Mouse (Mus musculus): Measurements from ENCODE around the gene Prm1. TPM values are rescaled to one million over a fixed set of nuclear protein-coding genes. Genes with fewer than 3 reads are reported as not detected.
"Not testable (repeated sequence)": the region's sequence is repeated elsewhere in the genome, so short reads cannot be mapped to it uniquely, and the experiment has no call there.

The Prm1 gene
- polyA plus RNA-seq, 1 experiment, result 4.6 TPM

- Histone ChIP-seq H3K4me1 (ENCODE audit: control insufficient read depth, insufficient read depth, low read length) (peaks cover 2% of the 10 kb centered on the region; the same call in 1 of the 2 replicates), H3K4me3 (replicated peaks; ENCODE audit: control insufficient read depth, low read depth, low read length) (no peak overlapping the region), H3K27ac (ENCODE audit: control insufficient read depth, insufficient read depth, low read depth, low read length, poor library complexity) (no peak overlapping the region)
- WGBS, result 80% methylated on average over 3 of the region's 3 CpGs
- TF ChIP-seq POLR2A (IDR thresholded peaks at IDR 0.05; ENCODE audit: borderline replicate concordance, control insufficient read depth, low read depth, low read length) (no peak), CTCF (IDR thresholded peaks at IDR 0.05; ENCODE audit: control insufficient read depth, insufficient read depth, low read length) (no peak)
Measured at GRCm38 (mm10) chr16:10819966-10820365, 14.3 kb upstream of the Prm1 start.

DNA sequence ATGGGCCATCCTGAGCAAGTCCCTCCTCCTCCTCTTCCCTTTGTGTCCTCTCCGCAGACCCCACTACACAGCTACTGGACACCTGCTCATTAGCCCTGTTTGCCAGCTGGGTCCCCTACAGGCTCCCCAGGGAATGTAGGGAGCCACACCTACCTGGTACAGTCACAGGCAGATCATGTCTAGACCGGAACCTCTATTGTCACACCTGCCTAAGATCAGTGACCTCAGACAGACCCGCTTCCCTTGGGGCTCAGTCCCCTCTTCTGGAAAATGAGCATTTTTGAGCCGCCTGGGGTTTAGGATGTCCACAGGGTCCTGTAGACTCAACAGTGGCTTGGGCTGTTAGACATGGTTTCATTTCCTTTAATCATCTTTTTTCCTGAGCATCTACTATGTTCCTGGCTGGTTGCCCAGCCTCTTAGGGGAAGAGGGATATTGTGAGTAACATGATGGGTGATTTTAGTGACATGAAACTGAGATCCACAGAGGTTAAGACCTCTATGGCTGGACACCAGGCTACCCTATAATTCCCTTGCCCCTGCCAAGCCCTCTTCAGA is 13.0 kb upstream of the Prm1 start:
- WGBS, result 58% methylated on average over 4 of the region's 4 CpGs
- no peak overlapping the region; the same call in none of the 2 replicates for H3K27ac ChIP-seq (ENCODE audit: control insufficient read depth, insufficient read depth, low read depth, low read length, poor library complexity)
- H3K4me1 ChIP-seq (ENCODE audit: control insufficient read depth, insufficient read depth, low read length), result peaks cover 3% of the 10 kb centered on the region; the same call in 1 of the 2 replicates
- no peak overlapping the region for H3K4me3 ChIP-seq (replicated peaks; ENCODE audit: control insufficient read depth, low read depth, low read length)
- TF ChIP-seq CTCF (IDR thresholded peaks at IDR 0.05; ENCODE audit: control insufficient read depth, insufficient read depth, low read length) (no peak), POLR2A (IDR thresholded peaks at IDR 0.05; ENCODE audit: borderline replicate concordance, control insufficient read depth, low read depth, low read length) (no peak)

GRCm38 (mm10) chr16:10814864-10815263 is 9.2 kb upstream of the Prm1 start:
- H3K4me3 ChIP-seq (replicated peaks; ENCODE audit: control insufficient read depth, low read depth, low read length), result no peak overlapping the region
- WGBS, result 35% methylated on average over 4 of the region's 4 CpGs
- H3K27ac ChIP-seq (ENCODE audit: control insufficient read depth, insufficient read depth, low read depth, low read length, poor library complexity), result no peak overlapping the region
- peaks cover 4% of the 10 kb centered on the region; the same call in 1 of the 2 replicates for H3K4me1 ChIP-seq (ENCODE audit: control insufficient read depth, insufficient read depth, low read length)
- no peak for TF ChIP-seq CTCF (IDR thresholded peaks at IDR 0.05; ENCODE audit: control insufficient read depth, insufficient read depth, low read length)
- no peak for TF ChIP-seq POLR2A (IDR thresholded peaks at IDR 0.05; ENCODE audit: borderline replicate concordance, control insufficient read depth, low read depth, low read length)

- no peak overlapping the region for H3K4me3 ChIP-seq (replicated peaks; ENCODE audit: control insufficient read depth, low read depth, low read length)
- WGBS, result 51% methylated on average over 4 of the region's 4 CpGs
- peaks cover 4% of the 10 kb centered on the region; the same call in 1 of the 2 replicates for H3K4me1 ChIP-seq (ENCODE audit: control insufficient read depth, insufficient read depth, low read length)
- H3K27ac ChIP-seq (ENCODE audit: control insufficient read depth, insufficient read depth, low read depth, low read length, poor library complexity), result no peak overlapping the region
- TF ChIP-seq POLR2A (IDR thresholded peaks at IDR 0.05; ENCODE audit: borderline replicate concordance, control insufficient read depth, low read depth, low read length) (no peak), CTCF (IDR thresholded peaks at IDR 0.05; ENCODE audit: control insufficient read depth, insufficient read depth, low read length) (no peak)
Measured at GRCm38 (mm10) chr16:10813726-10814125, 8.1 kb upstream of the Prm1 start.

DNA sequence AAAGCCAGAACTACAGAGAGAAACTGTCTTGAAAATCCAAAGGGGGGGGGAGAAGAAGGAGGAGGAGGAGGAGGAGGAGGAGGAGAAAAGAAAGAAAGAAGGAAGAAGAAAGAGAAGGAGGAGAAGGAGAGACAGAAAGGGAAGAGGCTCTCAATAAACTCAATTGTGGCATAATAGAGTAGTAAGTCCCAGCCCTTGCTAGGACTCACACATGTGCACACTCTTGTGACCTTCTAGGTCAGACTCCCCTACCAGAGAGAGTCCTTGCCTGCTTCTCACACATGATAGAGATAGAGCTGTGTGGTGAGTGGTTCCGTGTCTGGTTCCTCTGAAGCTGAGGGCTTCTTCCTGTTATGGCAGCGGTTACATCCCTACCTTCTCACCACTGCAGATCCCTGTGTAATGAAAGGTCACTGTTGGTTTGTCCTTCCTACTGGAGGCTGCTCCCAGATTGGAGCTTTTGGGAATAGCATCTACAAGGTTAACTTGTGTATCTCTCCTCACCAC is 7.3 kb upstream of the Prm1 start, which contains the start of gene Gm11172:
Gene Gm11172, plus strand, starts transcription at position 51 of the 507 bp plus-strand sequence.
- WGBS, result 29% methylated on average over 2 of the region's 2 CpGs
- H3K27ac ChIP-seq (ENCODE audit: control insufficient read depth, insufficient read depth, low read depth, low read length, poor library complexity), result no peak within 1 kb of the TSS
- TF ChIP-seq CTCF (IDR thresholded peaks at IDR 0.05; ENCODE audit: control insufficient read depth, insufficient read depth, low read length), result no peak
- H3K4me1 ChIP-seq (ENCODE audit: control insufficient read depth, insufficient read depth, low read length), result peaks cover 4% of the 10 kb centered on the region; the same call in 1 of the 2 replicates
- no peak within 1 kb of the TSS for H3K4me3 ChIP-seq (replicated peaks; ENCODE audit: control insufficient read depth, low read depth, low read length)

DNA sequence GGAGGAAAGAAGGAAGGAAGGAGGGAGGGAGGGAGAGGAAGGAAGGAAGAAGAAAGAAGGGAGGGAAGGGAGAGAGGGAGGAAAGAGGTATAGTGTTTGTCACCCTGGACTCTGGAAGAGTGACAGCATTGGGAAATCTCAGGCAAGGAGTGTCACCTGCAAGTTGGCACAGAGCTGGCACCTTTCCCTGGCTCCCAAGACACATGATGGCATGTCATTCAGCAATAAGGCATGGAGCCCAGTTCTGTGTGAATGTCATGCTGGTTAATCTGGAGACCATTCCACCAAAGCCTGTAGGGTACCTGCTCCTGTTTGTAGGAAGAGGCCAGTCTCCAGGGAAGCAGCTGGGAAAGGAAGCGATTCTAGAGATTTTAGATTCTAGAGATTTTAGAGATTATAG is 4.7 kb upstream of the Prm1 start:
- H3K4me3 ChIP-seq (replicated peaks; ENCODE audit: control insufficient read depth, low read depth, low read length), result no peak overlapping the region
- no peak overlapping the region for H3K27ac ChIP-seq (ENCODE audit: control insufficient read depth, insufficient read depth, low read depth, low read length, poor library complexity)
- WGBS, result 80% methylated on average over 1 of the region's 1 CpGs
- H3K4me1 ChIP-seq (ENCODE audit: control insufficient read depth, insufficient read depth, low read length), result peaks cover 7% of the 10 kb centered on the region; the same call in 1 of the 2 replicates
- TF ChIP-seq CTCF (IDR thresholded peaks at IDR 0.05; ENCODE audit: control insufficient read depth, insufficient read depth, low read length), result no peak
- no peak for TF ChIP-seq POLR2A (IDR thresholded peaks at IDR 0.05; ENCODE audit: borderline replicate concordance, control insufficient read depth, low read depth, low read length)

GRCm38 (mm10) chr16:10802420-10802819 is 3.2 kb downstream of the Prm1 start:
- H3K27ac ChIP-seq (ENCODE audit: control insufficient read depth, insufficient read depth, low read depth, low read length, poor library complexity); H3K4me3 ChIP-seq (replicated peaks; ENCODE audit: control insufficient read depth, low read depth, low read length); H3K4me1 ChIP-seq (ENCODE audit: control insufficient read depth, insufficient read depth, low read length): not testable (repeated sequence)
- 83% methylated on average over 3 of the region's 3 CpGs for WGBS

DNA sequence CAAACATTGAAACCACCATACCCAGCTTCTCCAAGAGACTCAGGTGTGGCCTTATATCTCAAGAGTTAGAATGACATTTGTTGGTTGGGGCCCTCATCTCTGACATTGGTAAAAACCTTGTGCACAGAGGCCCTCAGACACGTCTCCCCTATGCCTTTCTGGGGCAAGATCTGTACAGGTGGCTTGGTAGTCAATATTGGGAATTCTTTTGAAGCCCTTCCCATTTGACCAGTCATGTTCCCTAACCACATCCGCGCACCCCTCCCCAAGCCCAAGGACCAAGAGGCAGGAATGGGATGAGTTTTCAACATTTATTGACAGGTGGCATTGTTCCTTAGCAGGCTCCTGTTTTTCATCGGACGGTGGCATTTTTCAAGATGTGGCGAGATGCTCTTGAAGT is 9.6 kb downstream of the Prm1 start, which contains the start of gene Prm2:
Gene Prm2, minus strand, starts transcription at position 101 of the 400 bp plus-strand sequence.
- H3K4me3 ChIP-seq (replicated peaks; ENCODE audit: control insufficient read depth, low read depth, low read length), result no peak within 1 kb of the TSS

DNA sequence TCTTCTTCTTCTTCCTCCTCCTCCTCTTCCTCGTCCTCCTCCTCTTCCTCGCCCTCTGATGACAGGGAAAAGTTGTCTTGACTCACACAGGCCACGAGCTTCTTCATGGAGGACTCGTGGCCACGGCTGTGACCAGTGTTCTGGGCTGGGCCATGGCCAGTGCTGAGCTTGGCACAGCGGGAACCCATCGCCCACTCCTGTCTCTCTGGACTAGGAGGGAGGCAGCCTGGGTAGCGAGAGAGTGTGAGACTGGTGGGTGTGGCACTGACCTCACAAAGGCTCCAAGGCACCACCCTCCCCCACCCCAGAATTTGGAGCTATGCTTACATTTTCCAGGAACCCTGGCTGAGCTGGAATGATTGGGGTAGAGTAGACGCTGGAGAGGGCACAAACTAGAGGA is 14.9 kb downstream of the Prm1 start, which contains the start of gene Prm3:
Gene Prm3, minus strand, starts transcription at position 213 of the 400 bp plus-strand sequence.
- Histone ChIP-seq H3K27ac (ENCODE audit: control insufficient read depth, insufficient read depth, low read depth, low read length, poor library complexity) (no peak within 1 kb of the TSS), H3K4me1 (ENCODE audit: control insufficient read depth, insufficient read depth, low read length) (peaks cover 3% of the 10 kb centered on the region; the same call in 1 of the 2 replicates), H3K4me3 (replicated peaks; ENCODE audit: control insufficient read depth, low read depth, low read length) (no peak within 1 kb of the TSS)
- no peak for TF ChIP-seq POLR2A (IDR thresholded peaks at IDR 0.05; ENCODE audit: borderline replicate concordance, control insufficient read depth, low read depth, low read length)
- no peak for TF ChIP-seq CTCF (IDR thresholded peaks at IDR 0.05; ENCODE audit: control insufficient read depth, insufficient read depth, low read length)
- WGBS, result 79% methylated on average over 9 of the region's 9 CpGs

More for the DNA sequence above, 9.6 kb downstream of the Prm1 start, which contains the start of gene Prm2:
- 86% methylated on average over 6 of the region's 6 CpGs for whole genome bisulfite sequencing
- H3K4me1 ChIP-seq (ENCODE audit: control insufficient read depth, insufficient read depth, low read length), result no peaks in the 10 kb centered on the region
- no peak for TF ChIP-seq POLR2A (IDR thresholded peaks at IDR 0.05; ENCODE audit: borderline replicate concordance, control insufficient read depth, low read depth, low read length)
- no peak for TF ChIP-seq CTCF (IDR thresholded peaks at IDR 0.05; ENCODE audit: control insufficient read depth, insufficient read depth, low read length)
- no peak within 1 kb of the TSS for H3K27ac ChIP-seq (ENCODE audit: control insufficient read depth, insufficient read depth, low read depth, low read length, poor library complexity)
